Comparison of ENCODE assay signal across 8 mouse cellular contexts in the genomic region with DNA sequence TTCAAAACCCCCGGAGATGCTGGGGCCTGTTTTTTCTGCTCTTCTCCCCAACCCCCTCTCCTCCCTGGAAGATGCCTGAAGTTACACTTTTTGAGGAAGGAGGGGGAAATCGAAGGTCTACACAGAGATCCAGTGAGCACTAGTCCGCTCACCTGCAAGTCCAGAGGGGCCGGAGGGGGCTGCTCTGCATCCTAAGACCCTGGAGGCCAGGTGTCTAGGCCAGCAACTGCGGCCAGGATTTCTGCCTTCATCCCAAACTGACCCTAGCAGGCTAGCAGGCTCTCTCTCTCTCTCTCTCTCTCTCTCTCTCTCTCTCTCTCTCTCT. TPM values are rescaled to one million over a fixed set of nuclear protein-coding genes. Genes with fewer than 3 reads are reported as not detected.
DNase-seq lines count a peak whose midpoint lies in the region; ATAC-seq lines count a peak whose summit lies in the region.

No protein-coding gene starts in this region.

- no peaks in the 10 kb centered on the region for H3K36me3 ChIP-seq in kidney, embryonic 15.5 days
- no peaks in the 10 kb centered on the region for H3K36me3 ChIP-seq in heart, embryonic 16.5 days (ENCODE audit: control insufficient read depth, insufficient read depth)
- peaks cover 4% of the 10 kb centered on the region for H3K36me3 ChIP-seq in midbrain, embryonic 10.5 days

- peak overlapping the region; percentile 69 for H3K4me3 ChIP-seq in kidney, embryonic 15.5 days (replicated peaks)
- peak overlapping the region; percentile 70 for H3K4me3 ChIP-seq in heart, embryonic 16.5 days (ENCODE audit: low read length)
- peak overlapping the region; percentile 84 for H3K4me3 ChIP-seq in midbrain, embryonic 10.5 days

- no peak for DNase-seq in kidney, adult 9 months
- DNase-seq in Muller cell, postnatal 12 days (ENCODE audit: inconsistent ontology term) = peak; percentile 58
- no peak for DNase-seq in midbrain, embryonic 10.5 days (ENCODE audit: low spot score)
- no peak for DNase-seq in T-cell, adult 2 months (ENCODE audit: low spot score)
- DNase-seq in adrenal gland, postnatal 14 days = no peak

- peaks cover 27% of the 10 kb centered on the region for H3K4me1 ChIP-seq in kidney, embryonic 15.5 days
- peaks cover 37% of the 10 kb centered on the region for H3K4me1 ChIP-seq in heart, embryonic 16.5 days (ENCODE audit: control insufficient read depth, insufficient read depth, low read length)
- peaks cover 28% of the 10 kb centered on the region for H3K4me1 ChIP-seq in midbrain, embryonic 10.5 days

- peak overlapping the region; percentile 94 for H3K4me2 ChIP-seq in kidney, embryonic 15.5 days
- peak overlapping the region; percentile 78 for H3K4me2 ChIP-seq in heart, embryonic 16.5 days (ENCODE audit: low read depth, low read length)

- no peaks in the 10 kb centered on the region for H3K9me3 ChIP-seq in kidney, embryonic 15.5 days (replicated peaks)
- no peaks in the 10 kb centered on the region for H3K9me3 ChIP-seq in heart, embryonic 16.5 days (replicated peaks; ENCODE audit: control insufficient read depth, low read length)
- no peaks in the 10 kb centered on the region for H3K9me3 ChIP-seq in midbrain, embryonic 10.5 days (replicated peaks)

- no peak; the same call in 1 of the 2 replicates for ATAC-seq in kidney, embryonic 15.5 days (replicated peaks; ENCODE audit: low FRiP score)
- ATAC-seq in heart, embryonic 16.5 days (replicated peaks; ENCODE audit: extremely low read depth, insufficient read depth, low FRiP score) = no peak
- no peak for ATAC-seq in monocyte, adult 5-6 weeks (replicated peaks; ENCODE audit: insufficient number of reproducible peaks, low FRiP score, low TSS enrichment, poor library complexity, severe bottlenecking)

- H3K9ac ChIP-seq in kidney, embryonic 15.5 days = peak overlapping the region; percentile 68
- peak overlapping the region; percentile 84 for H3K9ac ChIP-seq in heart, embryonic 16.5 days (ENCODE audit: low read length)

- 4% methylated on average over 5 of the region's 5 CpGs for WGBS in kidney, embryonic 15.5 days
- 0% methylated on average over 5 of the region's 5 CpGs for WGBS in heart, embryonic 16.5 days
- 4% methylated on average over 5 of the region's 5 CpGs for WGBS in midbrain, embryonic 10.5 days

- H3K27me3 ChIP-seq in kidney, embryonic 15.5 days = peaks cover 11% of the 10 kb centered on the region; the same call in 1 of the 2 replicates
- H3K27me3 ChIP-seq in heart, embryonic 16.5 days (ENCODE audit: control insufficient read depth, insufficient read depth, low read length) = no peaks in the 10 kb centered on the region
- peaks cover 16% of the 10 kb centered on the region for H3K27me3 ChIP-seq in midbrain, embryonic 10.5 days (ENCODE audit: low read depth, poor library complexity, severe bottlenecking)

- H3K27ac ChIP-seq in kidney, embryonic 15.5 days = peak overlapping the region; percentile 80; the same call in 1 of the 2 replicates
- peak overlapping the region; percentile 99 for H3K27ac ChIP-seq in heart, embryonic 16.5 days (ENCODE audit: low read length)
- peak overlapping the region; percentile 92 for H3K27ac ChIP-seq in midbrain, embryonic 10.5 days (replicated peaks)

RNA-seq across cellular contexts. Expression of a gene that starts 0.8 kb away (rescaled TPM):
- 17.0 and 18.4 TPM in 2 replicates for polyA plus RNA-seq in kidney, embryonic 15.5 days (2015; fragmentation: Nextera tagmentation; extraction: Ambion mirVana)
- polyA plus RNA-seq in heart, embryonic 16.5 days (2015; fragmentation: Nextera tagmentation; extraction: Ambion mirVana) = 20.1 and 22.6 TPM in 2 replicates
- polyA plus RNA-seq in midbrain, embryonic 10.5 days (2016; fragmentation: Nextera tagmentation; extraction: Ambion mirVana) = 13.4 and 13.9 TPM in 2 replicates
- total RNA-seq in adrenal gland, postnatal 14 days (2021) = 31.1 and 33.7 TPM in 2 replicates
- total RNA-seq in monocyte, adult 5-6 weeks (2017) = 18.1 to 49.5 TPM (median 38.9 TPM) in 3 replicates
